Mouse (Mus musculus) bone marrow macrophage, adult 2 months (primary cell): ENCODE results near the gene Pvrig.
"Not testable (repeated sequence)": the region's sequence is repeated elsewhere in the genome, so short reads cannot be mapped to it uniquely, and the experiment has no call there.

Source experiments
- CTCF ChIP-seq: IDR thresholded peaks from 2 replicates; pipeline ENCODE4 v1.5.1; 2012; ENCODE audit warnings: low read depth, mild to moderate bottlenecking, low read length, moderate library complexity
- POLR2A ChIP-seq: IDR thresholded peaks from 2 replicates; pipeline ENCODE4 v1.6.1; 2012; ENCODE audit warnings: mild to moderate bottlenecking, low read depth, low read length, borderline replicate concordance

GRCm38 (mm10) chr5:138363208-138363607 is 21.4 kb downstream of the Pvrig start:
- not testable (repeated sequence) for TF ChIP-seq CTCF, POLR2A
